Comparison of ENCODE assay signal across 9 mouse cellular contexts in the genomic region with DNA sequence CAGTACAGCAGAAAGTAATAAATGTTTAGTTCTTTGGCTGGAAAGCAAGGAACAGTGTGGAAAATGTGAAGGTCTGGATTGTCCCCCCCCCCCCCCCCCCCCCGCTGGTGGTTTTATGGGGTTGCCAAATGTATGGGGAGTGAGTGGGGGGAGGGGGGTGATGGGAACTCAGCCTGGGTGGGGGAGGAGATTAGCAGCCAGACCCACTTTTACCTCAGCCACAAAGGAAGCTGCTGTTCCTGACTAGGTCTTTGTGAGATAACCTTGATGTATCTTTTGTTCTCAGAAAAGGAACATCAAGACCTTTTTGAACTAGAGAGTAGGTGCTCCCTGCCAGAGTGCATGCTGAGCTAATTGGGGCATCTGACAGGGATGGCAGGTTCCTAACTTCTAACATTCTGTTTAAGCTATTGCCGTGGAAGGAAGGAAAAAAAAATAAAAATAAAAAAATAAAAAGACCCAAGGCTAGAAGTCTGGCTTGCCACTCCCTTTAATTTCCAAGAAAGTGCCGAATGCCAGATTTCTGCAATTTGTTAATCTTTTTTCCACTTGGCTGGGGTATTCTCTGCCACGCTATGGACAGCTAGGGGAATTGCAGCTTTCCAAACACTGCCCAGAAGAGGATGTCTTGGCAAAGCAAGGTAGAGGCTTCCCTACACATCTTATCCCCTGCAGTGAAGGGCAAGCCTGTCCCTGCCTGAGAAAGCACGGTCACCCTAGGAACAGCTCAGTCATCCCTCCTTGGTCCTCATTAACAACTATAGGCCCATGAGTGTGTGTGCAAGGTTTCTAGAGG. TPM values are rescaled to one million over a fixed set of nuclear protein-coding genes. Genes with fewer than 3 reads are reported as not detected.
A peak's percentile ranks its signal among the peaks of the same experiment; 100 is the strongest.
DNase-seq lines count a peak whose midpoint lies in the region; ATAC-seq lines count a peak whose summit lies in the region.
"Had no signal": no experiment of that assay in that cellular context is flagged by ENCODE, and none has a peak within 500 bp of the region (broad histone marks: within the 10 kb centered on the region; RNA-seq: fewer than 3 reads in every experiment).

No protein-coding gene starts in this region.

- H3K9me3 ChIP-seq in limb, embryonic 12.5 days = no peaks in the 10 kb centered on the region
- H3K9me3 ChIP-seq in limb, embryonic 10.5 days (replicated peaks) = no peaks in the 10 kb centered on the region
- no peaks in the 10 kb centered on the region for H3K9me3 ChIP-seq in limb, embryonic 15.5 days

- no peak overlapping the region for H3K4me3 ChIP-seq in limb, embryonic 12.5 days (replicated peaks)
- no peak overlapping the region for H3K4me3 ChIP-seq in limb, embryonic 10.5 days
- no peak overlapping the region for H3K4me3 ChIP-seq in limb, embryonic 15.5 days
- H3K4me3 ChIP-seq: erythroblast, embryonic 14.5 days had no signal

- peaks cover 12% of the 10 kb centered on the region for H3K4me1 ChIP-seq in limb, embryonic 12.5 days (replicated peaks)
- H3K4me1 ChIP-seq in limb, embryonic 10.5 days = peaks cover 8% of the 10 kb centered on the region
- H3K4me1 ChIP-seq in limb, embryonic 15.5 days = peaks cover 18% of the 10 kb centered on the region

- H3K9ac ChIP-seq in limb, embryonic 12.5 days (replicated peaks) = no peak overlapping the region
- no peak overlapping the region for H3K9ac ChIP-seq in limb, embryonic 15.5 days

- peak; percentile 45; the same call in 1 of the 2 replicates for ATAC-seq in limb, embryonic 12.5 days (ENCODE audit: insufficient number of reproducible peaks, insufficient read depth, low FRiP score, low TSS enrichment, low read depth)
- ATAC-seq in limb, embryonic 15.5 days (ENCODE audit: insufficient number of reproducible peaks, low FRiP score, low TSS enrichment, low read depth) = peak; percentile 73

- 32% methylated on average over 5 of the region's 5 CpGs for WGBS in limb, embryonic 12.5 days
- 42% methylated on average over 5 of the region's 5 CpGs for WGBS in limb, embryonic 10.5 days
- 19% methylated on average over 5 of the region's 5 CpGs for WGBS in limb, embryonic 15.5 days

- no peak overlapping the region for H3K27ac ChIP-seq in limb, embryonic 12.5 days
- H3K27ac ChIP-seq in limb, embryonic 10.5 days = no peak overlapping the region
- peak overlapping the region; percentile 90 for H3K27ac ChIP-seq in limb, embryonic 15.5 days

- H3K4me2 ChIP-seq in limb, embryonic 12.5 days = no peak overlapping the region; the same call in 1 of the 2 replicates
- no peak overlapping the region for H3K4me2 ChIP-seq in limb, embryonic 15.5 days

- DNase-seq in adrenal gland, adult 2 months = peak; percentile 11
- DNase-seq in adrenal gland, adult 18-20 months (ENCODE audit: low spot score in 2 of 2) = no peak
- no peak for DNase-seq in limb, embryonic 10.5 days (ENCODE audit: low spot score)
- DNase-seq in cerebellum, adult 9-10 months = peak; percentile 48
- DNase-seq in spleen, adult 12 weeks (ENCODE audit: low spot score) = no peak
- no peak for DNase-seq in layer of hippocampus, adult 18-20 months (ENCODE audit: low spot score in 2 of 2)

- no peaks in the 10 kb centered on the region for H3K36me3 ChIP-seq in limb, embryonic 12.5 days
- H3K36me3 ChIP-seq in limb, embryonic 10.5 days = no peaks in the 10 kb centered on the region
- peaks cover 16% of the 10 kb centered on the region for H3K36me3 ChIP-seq in limb, embryonic 15.5 days

- H3K27me3 ChIP-seq in limb, embryonic 12.5 days = no peaks in the 10 kb centered on the region
- no peaks in the 10 kb centered on the region for H3K27me3 ChIP-seq in limb, embryonic 10.5 days (ENCODE audit: low read depth, poor library complexity, severe bottlenecking)
- H3K27me3 ChIP-seq in limb, embryonic 15.5 days = no peaks in the 10 kb centered on the region

RNA-seq across cellular contexts. Expression of a gene that starts 35.3 kb away (rescaled TPM):
- total RNA-seq in adrenal gland, adult 2 months (2021) = 10 to 100 TPM; 11.1 to 13.6 TPM
- polyA plus RNA-seq in adrenal gland, adult 2 months (2012; rRNA removed) = 1.6 and 4.1 TPM in 2 replicates
- total RNA-seq in adrenal gland, adult 18-20 months (2021) = 1 to 10 TPM; 6.3 to 8.4 TPM
- polyA plus RNA-seq in limb, embryonic 12.5 days (2016; fragmentation: Nextera tagmentation; extraction: Ambion mirVana) = 6.5 and 6.8 TPM in 2 replicates
- 0.97 and 1.6 TPM in 2 replicates for polyA plus RNA-seq in limb, embryonic 10.5 days (2016; fragmentation: Nextera tagmentation; extraction: Ambion mirVana)
- polyA plus RNA-seq in limb, embryonic 15.5 days (2015; fragmentation: Nextera tagmentation; extraction: Ambion mirVana) = 39.3 and 40.2 TPM in 2 replicates
- total RNA-seq in layer of hippocampus, adult 18-20 months (2021) = 1 to 10 TPM; 2.7 to 3.7 TPM
- polyA plus RNA-seq: erythroblast, embryonic 14.5 days had no signal

Comparison
In these comparisons a context has a peak if more than half of its experiments do, and no peak if none do; other contexts are left out.
1. DNase-seq: peak in adrenal gland, adult 2 months (single experiment) and cerebellum, adult 9-10 months (single experiment); none in adrenal gland, adult 18-20 months (0 of 2), limb, embryonic 10.5 days (single experiment), spleen, adult 12 weeks (single experiment) and layer of hippocampus, adult 18-20 months (0 of 2).